In genomic region chr14:51482051-51482715, GRCm38 (mm10) we compare ENCODE assay signal across 17 mouse cellular contexts. TPM values are rescaled to one million over a fixed set of nuclear protein-coding genes. Genes with fewer than 3 reads are reported as not detected.
DNase-seq lines count a peak whose midpoint lies in the region; ATAC-seq and TF ChIP-seq lines count a peak whose summit lies in the region.
"Had no signal": no experiment of that assay in that cellular context is flagged by ENCODE, and none has a peak within 500 bp of the region (broad histone marks: within the 10 kb centered on the region; RNA-seq: fewer than 3 reads in every experiment).

No protein-coding gene starts in this region.

- no peak for TF ChIP-seq CTCF in lung, adult 2 months (IDR thresholded peaks at IDR 0.05; ENCODE audit: insufficient read depth, low read length)

- no peak overlapping the region for H3K27ac ChIP-seq in heart, embryonic 14.5 days (replicated peaks in 1 of 2; ENCODE audit: control insufficient read depth in 1 of 2, insufficient read depth in 1 of 2, low read depth in 2 of 2, low read length in 2 of 2)
- H3K27ac ChIP-seq in heart, embryonic 10.5 days, result no peak overlapping the region
- H3K27ac ChIP-seq in lung, embryonic 15.5 days, result no peak overlapping the region
- H3K27ac ChIP-seq: embryonic facial prominence, embryonic 15.5 days; forebrain, embryonic 15.5 days; hindbrain, embryonic 15.5 days; liver, embryonic 15.5 days had no signal

- H3K4me2 ChIP-seq in heart, embryonic 14.5 days (ENCODE audit: low read length), result 0 out of 2 replicates have a peak overlapping the region, but pooled peaks have one; percentile 13
- H3K4me2 ChIP-seq in lung, embryonic 15.5 days, result peak overlapping the region; percentile 37
- H3K4me2 ChIP-seq: embryonic facial prominence, embryonic 15.5 days; forebrain, embryonic 15.5 days; heart, embryonic 11.5 days; hindbrain, embryonic 15.5 days; liver, embryonic 15.5 days had no signal

- H3K4me1 ChIP-seq in heart, embryonic 14.5 days (ENCODE audit: control insufficient read depth in 2 of 2, insufficient read depth in 2 of 2, low read length in 2 of 2), result no peaks in the 10 kb centered on the region
- H3K4me1 ChIP-seq in heart, embryonic 10.5 days, result no peaks in the 10 kb centered on the region
- no peaks in the 10 kb centered on the region for H3K4me1 ChIP-seq in lung, embryonic 15.5 days
- no peaks in the 10 kb centered on the region for H3K4me1 ChIP-seq in lung, adult 2 months (ENCODE audit: control insufficient read depth, insufficient read depth, low read length)
- H3K4me1 ChIP-seq: embryonic facial prominence, embryonic 15.5 days; forebrain, embryonic 15.5 days; hindbrain, embryonic 15.5 days; liver, embryonic 15.5 days had no signal

- H3K9ac ChIP-seq in heart, embryonic 14.5 days (ENCODE audit: low read length), result no peak overlapping the region
- no peak overlapping the region for H3K9ac ChIP-seq in lung, embryonic 15.5 days
- H3K9ac ChIP-seq: embryonic facial prominence, embryonic 15.5 days; forebrain, embryonic 15.5 days; hindbrain, embryonic 15.5 days; liver, embryonic 15.5 days had no signal

- no peaks in the 10 kb centered on the region for H3K36me3 ChIP-seq in heart, embryonic 14.5 days (ENCODE audit: control insufficient read depth, insufficient read depth, low read length)
- H3K36me3 ChIP-seq in heart, embryonic 10.5 days, result no peaks in the 10 kb centered on the region
- H3K36me3 ChIP-seq in lung, embryonic 15.5 days, result no peaks in the 10 kb centered on the region
- H3K36me3 ChIP-seq: embryonic facial prominence, embryonic 15.5 days; forebrain, embryonic 15.5 days; hindbrain, embryonic 15.5 days; liver, embryonic 15.5 days had no signal

- no peak for ATAC-seq in heart, embryonic 14.5 days (ENCODE audit: insufficient number of reproducible peaks, insufficient read depth, low FRiP score, low read depth)
- ATAC-seq in lung, embryonic 15.5 days (ENCODE audit: borderline replicate concordance, extremely low read depth, low FRiP score, low TSS enrichment), result no peak
- ATAC-seq: forebrain, embryonic 15.5 days had no signal

- no peak overlapping the region for H3K4me3 ChIP-seq in heart, embryonic 14.5 days (ENCODE audit: control insufficient read depth in 1 of 2, insufficient read depth in 1 of 2, low read depth in 1 of 2, low read length in 2 of 2)
- no peak overlapping the region for H3K4me3 ChIP-seq in heart, embryonic 10.5 days
- H3K4me3 ChIP-seq in lung, embryonic 15.5 days, result peak overlapping the region; percentile 1
- no peak overlapping the region for H3K4me3 ChIP-seq in lung, adult 2 months (replicated peaks; ENCODE audit: extremely low read depth, low read depth, low read length)
- H3K4me3 ChIP-seq: embryonic facial prominence, embryonic 15.5 days; forebrain, embryonic 15.5 days; hindbrain, embryonic 15.5 days; liver, embryonic 15.5 days had no signal

- 64% methylated on average over 5 of the region's 5 CpGs for WGBS in heart, embryonic 14.5 days
- 71% methylated on average over 5 of the region's 5 CpGs for WGBS in heart, embryonic 10.5 days
- 66% methylated on average over 5 of the region's 5 CpGs for whole genome bisulfite sequencing in lung, embryonic 15.5 days
- 52% methylated on average over 5 of the region's 5 CpGs for WGBS in lung, adult 2 months

- DNase-seq in heart, embryonic 10.5 days (ENCODE audit: low spot score), result no peak
- DNase-seq in lung, adult 2 months, result no peak
- peak; percentile 51 for DNase-seq in adipocyte (ENCODE audit: low spot score)
- DNase-seq in cerebellum, adult 9-11 months, result no peak
- DNase-seq in cerebellum, postnatal 14 days, result no peak
- DNase-seq: cerebellum, adult 11 months; left cerebral cortex, postnatal 4 days; right cerebral cortex, adult 18-20 months had no signal

- no peaks in the 10 kb centered on the region for H3K27me3 ChIP-seq in heart, embryonic 14.5 days (ENCODE audit: control insufficient read depth, insufficient read depth, low read length)
- H3K27me3 ChIP-seq in heart, embryonic 10.5 days (ENCODE audit: insufficient read depth, poor library complexity, severe bottlenecking), result no peaks in the 10 kb centered on the region
- H3K27me3 ChIP-seq in lung, embryonic 15.5 days, result no peaks in the 10 kb centered on the region
- H3K27me3 ChIP-seq: embryonic facial prominence, embryonic 15.5 days; forebrain, embryonic 15.5 days; hindbrain, embryonic 15.5 days; liver, embryonic 15.5 days had no signal

- no peaks in the 10 kb centered on the region for H3K9me3 ChIP-seq in heart, embryonic 14.5 days (ENCODE audit: control insufficient read depth, low read length)
- no peaks in the 10 kb centered on the region for H3K9me3 ChIP-seq in heart, embryonic 10.5 days
- no peaks in the 10 kb centered on the region for H3K9me3 ChIP-seq in lung, embryonic 15.5 days
- H3K9me3 ChIP-seq: embryonic facial prominence, embryonic 15.5 days; forebrain, embryonic 15.5 days; hindbrain, embryonic 15.5 days; liver, embryonic 15.5 days had no signal

- TF ChIP-seq POLR2A in lung, adult 2 months (IDR thresholded peaks at IDR 0.05; ENCODE audit: borderline replicate concordance, extremely low read depth, low read depth, low read length), result no peak

RNA-seq across cellular contexts. Expression of gene Vmn2r89, which starts 30.5 kb away (rescaled TPM):
- not detected in 2 replicates for polyA plus RNA-seq in heart, embryonic 14.5 days (2014; fragmentation: Nextera tagmentation; extraction: Ambion mirVana)
- not detected in 2 replicates for polyA plus RNA-seq in heart, embryonic 10.5 days (2016; fragmentation: Nextera tagmentation; extraction: Ambion mirVana)
- polyA plus RNA-seq in lung, embryonic 15.5 days (2015; fragmentation: Nextera tagmentation; extraction: Ambion mirVana), result not detected in 2 replicates
- polyA plus RNA-seq in lung, adult 2 months (2012; rRNA removed), result not detected in 2 replicates
- polyA plus RNA-seq: cortical plate, adult 2 months; embryonic facial prominence, embryonic 15.5 days; forebrain, embryonic 15.5 days; heart, embryonic 11.5 days; hindbrain, embryonic 15.5 days; liver, embryonic 15.5 days; testis, adult 2 months had no signal
